In genomic region chr14:61569344-61569743, GRCm38 (mm10) we compare ENCODE assay signal across 26 mouse cellular contexts. TPM values are rescaled to one million over a fixed set of nuclear protein-coding genes. Genes with fewer than 3 reads are reported as not detected.
A peak's percentile ranks its signal among the peaks of the same experiment; 100 is the strongest.
DNase-seq lines count a peak whose midpoint lies in the region; ATAC-seq and TF ChIP-seq lines count a peak whose summit lies in the region.
"Had no signal": no experiment of that assay in that cellular context is flagged by ENCODE, and none has a peak within 500 bp of the region (broad histone marks: within the 10 kb centered on the region; RNA-seq: fewer than 3 reads in every experiment).

No protein-coding gene starts in this region.

- no peak overlapping the region for H3K9ac ChIP-seq in kidney, embryonic 14.5 days (ENCODE audit: low read depth, low read length)
- no peak overlapping the region for H3K9ac ChIP-seq in liver, adult 2 months (ENCODE audit: low read depth, low read length)
- H3K9ac ChIP-seq: embryonic facial prominence, embryonic 13.5 days; forebrain, embryonic 12.5 days; forebrain, embryonic 15.5 days; heart, embryonic 13.5 days; hindbrain, embryonic 14.5 days had no signal

- H3K79me2 ChIP-seq in liver, adult 2 months (ENCODE audit: control insufficient read depth, insufficient read depth, low read length), result no peaks in the 10 kb centered on the region

- H3K4me3 ChIP-seq in kidney, embryonic 14.5 days (ENCODE audit: low read length), result no peak overlapping the region
- no peak overlapping the region for H3K4me3 ChIP-seq in liver, adult 2 months (ENCODE audit: insufficient read depth, low read depth, low read length)
- H3K4me3 ChIP-seq: embryonic facial prominence, embryonic 10.5 days; embryonic facial prominence, embryonic 13.5 days; erythroblast, embryonic 14.5 days; forebrain, embryonic 12.5 days; forebrain, embryonic 15.5 days; heart, adult 2 months; heart, embryonic 10.5 days; heart, embryonic 13.5 days had no signal

- no peak overlapping the region for H3K4me2 ChIP-seq in kidney, embryonic 14.5 days (replicated peaks; ENCODE audit: low read depth, low read length)
- H3K4me2 ChIP-seq: embryonic facial prominence, embryonic 13.5 days; forebrain, embryonic 12.5 days; forebrain, embryonic 15.5 days; heart, embryonic 13.5 days; hindbrain, embryonic 14.5 days had no signal

- H3K36me3 ChIP-seq in kidney, embryonic 14.5 days (ENCODE audit: control insufficient read depth, insufficient read depth, low read length), result no peaks in the 10 kb centered on the region
- H3K36me3 ChIP-seq in liver, adult 2 months (ENCODE audit: control insufficient read depth, insufficient read depth, low read length), result no peaks in the 10 kb centered on the region
- H3K36me3 ChIP-seq: embryonic facial prominence, embryonic 10.5 days; embryonic facial prominence, embryonic 13.5 days; forebrain, embryonic 12.5 days; forebrain, embryonic 15.5 days; heart, embryonic 10.5 days; heart, embryonic 13.5 days had no signal

- no peaks in the 10 kb centered on the region for H3K4me1 ChIP-seq in kidney, embryonic 14.5 days (ENCODE audit: control insufficient read depth, insufficient read depth, low read length)
- H3K4me1 ChIP-seq in liver, adult 2 months (ENCODE audit: control insufficient read depth, insufficient read depth, low read length), result 0 out of 2 replicates have a peak, but pooled peaks cover 3% of the 10 kb centered on the region
- H3K4me1 ChIP-seq: embryonic facial prominence, embryonic 10.5 days; embryonic facial prominence, embryonic 13.5 days; forebrain, embryonic 12.5 days; forebrain, embryonic 15.5 days; heart, embryonic 10.5 days had no signal

- no peaks in the 10 kb centered on the region for H3K27me3 ChIP-seq in kidney, embryonic 14.5 days (ENCODE audit: control insufficient read depth, insufficient read depth, low read length)
- no peaks in the 10 kb centered on the region for H3K27me3 ChIP-seq in liver, adult 2 months (ENCODE audit: control insufficient read depth, insufficient read depth, low read length)
- H3K27me3 ChIP-seq: embryonic facial prominence, embryonic 13.5 days; forebrain, embryonic 12.5 days; forebrain, embryonic 15.5 days; heart, embryonic 13.5 days had no signal

- TF ChIP-seq POLR2A in liver, adult 2 months (IDR thresholded peaks at IDR 0.05; ENCODE audit: extremely low read depth, insufficient read depth, low read length), result no peak

- H3K9me3 ChIP-seq in kidney, embryonic 14.5 days (ENCODE audit: control insufficient read depth, low read length), result no peaks in the 10 kb centered on the region
- H3K9me3 ChIP-seq: embryonic facial prominence, embryonic 10.5 days; embryonic facial prominence, embryonic 13.5 days; forebrain, embryonic 12.5 days; forebrain, embryonic 15.5 days; heart, embryonic 10.5 days; heart, embryonic 13.5 days had no signal

- DNase-seq in kidney, adult 18-20 months, result no peak
- peak; percentile 22 for DNase-seq in liver, adult 2 months (ENCODE audit: extremely low read depth, low read depth, low spot score)
- no peak for DNase-seq in liver
- peak; percentile 19 to 37 for DNase-seq in kidney, postnatal 36 days
- no peak for DNase-seq in thymus, postnatal 36 days
- DNase-seq: adrenal gland, adult 2 months; adrenal gland, postnatal 25 days; cerebellum, adult 11-12 months; cerebellum, adult 8-10 months; cerebellum, postnatal 10 days; cerebellum, postnatal 36 days; embryo, embryonic 11 days; gastrocnemius, postnatal 25 days; heart, adult 2 months; heart, postnatal 14 days; heart, postnatal 4 days had no signal

- no peak overlapping the region for H3K27ac ChIP-seq in kidney, embryonic 14.5 days (ENCODE audit: low read depth, low read length)
- no peak overlapping the region for H3K27ac ChIP-seq in liver, adult 2 months (replicated peaks; ENCODE audit: insufficient read depth, low read depth, low read length)
- H3K27ac ChIP-seq: embryonic facial prominence, embryonic 10.5 days; embryonic facial prominence, embryonic 13.5 days; forebrain, embryonic 12.5 days; forebrain, embryonic 15.5 days; heart, adult 2 months; heart, embryonic 10.5 days; heart, embryonic 13.5 days; hindbrain, embryonic 14.5 days had no signal

- 43% methylated on average over 2 of the region's 2 CpGs for WGBS in kidney, embryonic 14.5 days
- 52% methylated on average over 2 of the region's 2 CpGs for WGBS in liver, adult 2 months

- peak; percentile 60; the same call in 1 of the 2 replicates for ATAC-seq in kidney, embryonic 14.5 days (ENCODE audit: low FRiP score, low TSS enrichment)
- ATAC-seq: CD4-positive, CD25-positive, alpha-beta regulatory T cell, adult 4 months; forebrain, embryonic 15.5 days had no signal

- no peak for TF ChIP-seq CTCF in liver, adult 2 months (IDR thresholded peaks at IDR 0.05; ENCODE audit: low read depth, low read length)

RNA-seq across cellular contexts. Expression of gene Spryd7, which starts 12.7 kb away (rescaled TPM):
- polyA plus RNA-seq in kidney, embryonic 14.5 days (2014; fragmentation: Nextera tagmentation; extraction: Ambion mirVana), result 23.3 and 24.0 TPM in 2 replicates
- 19.5 and 20.7 TPM in 2 replicates for total RNA-seq in liver, adult 2 months (2014; rRNA removed)
- polyA plus RNA-seq in liver, adult 2 months (2012; rRNA removed), result 15.1 and 17.5 TPM in 2 replicates

RNA-seq across cellular contexts. Expression of gene Trim13, which starts 28.7 kb away (rescaled TPM):
- polyA plus RNA-seq in kidney, embryonic 14.5 days (2014; fragmentation: Nextera tagmentation; extraction: Ambion mirVana), result 15.3 and 16.1 TPM in 2 replicates
- 1.0 and 1.2 TPM in 2 replicates for total RNA-seq in liver, adult 2 months (2014; rRNA removed)
- 0.20 and 0.64 TPM in 2 replicates for polyA plus RNA-seq in liver, adult 2 months (2012; rRNA removed)
- polyA plus RNA-seq: erythroblast, embryonic 14.5 days had no signal

RNA-seq across cellular contexts. Expression of gene Kcnrg, which starts 37.9 kb away (rescaled TPM):
- polyA plus RNA-seq in kidney, embryonic 14.5 days (2014; fragmentation: Nextera tagmentation; extraction: Ambion mirVana), result 0.43 and 0.46 TPM in 2 replicates
- total RNA-seq in liver, adult 2 months (2014; rRNA removed), result 0.07 TPM in 1 of 2 replicates, not detected in the other
- not detected in 2 replicates for polyA plus RNA-seq in liver, adult 2 months (2012; rRNA removed)
- polyA plus RNA-seq: erythroblast, embryonic 14.5 days had no signal

Comparison
In these comparisons a context has a peak if more than half of its experiments do, and no peak if none do; other contexts are left out.
1. DNase-seq: peak in liver, adult 2 months (single experiment) and kidney, postnatal 36 days (2 of 2); none in kidney, adult 18-20 months (single experiment), liver (single experiment) and thymus, postnatal 36 days (0 of 2).